Mouse (Mus musculus) cerebellum, adult 11-12 months (tissue): ENCODE measurements at regions not wholly inside any gene's neighbourhood (a gene's known extent, or its start where the extent isn't known, plus 50 kb on each side); places are given as distances from the start of the nearest gene placed in this dataset.

Experiments
- DNase-seq: peaks from one replicate; pipeline ENCODE4 v3.0.0; 2022

GRCm38 (mm10) chr13:31168854-31169253 is 194.8 kb downstream of the Gm5447 start:
- no peak for DNase-seq

- DNase-seq: no peak
These were observed 197.7 kb downstream of the Gm5447 start for GRCm38 (mm10) chr13:31171751-31172150.

GRCm38 (mm10) chr13:31172580-31172979 is 198.6 kb downstream of the Gm5447 start:
- DNase-seq: no peak

GRCm38 (mm10) chr13:31177999-31178783 is 204.2 kb downstream of the Gm5447 start:
- DNase-seq: no peak

GRCm38 (mm10) chr13:31178964-31179363 is 205.0 kb downstream of the Gm5447 start:
- no peak for DNase-seq

- peak; percentile 34 for DNase-seq
These were observed 205.5 kb downstream of the Gm5447 start for GRCm38 (mm10) chr13:31179407-31180001.

GRCm38 (mm10) chr13:31181530-31181929 is 207.5 kb downstream of the Gm5447 start:
- no peak for DNase-seq

GRCm38 (mm10) chr13:31184845-31185834 is 211.1 kb downstream of the Gm5447 start:
- DNase-seq: no peak

- no peak for DNase-seq
These were observed 213.0 kb downstream of the Gm5447 start for GRCm38 (mm10) chr13:31186805-31187589.

- no peak for DNase-seq
These were observed 215.1 kb downstream of the Gm5447 start for GRCm38 (mm10) chr13:31189116-31189515.

- no peak for DNase-seq
These were observed 216.0 kb downstream of the Gm5447 start for GRCm38 (mm10) chr13:31190036-31190435.

- DNase-seq: no peak
These were observed 217.5 kb downstream of the Gm5447 start for GRCm38 (mm10) chr13:31191344-31192139.

- no peak for DNase-seq
These were observed 221.0 kb downstream of the Gm5447 start for GRCm38 (mm10) chr13:31194971-31195370.

- DNase-seq: no peak
These were observed 222.5 kb downstream of the Gm5447 start for GRCm38 (mm10) chr13:31196546-31196945.

GRCm38 (mm10) chr13:31197593-31197992 is 223.6 kb downstream of the Gm5447 start:
- no peak for DNase-seq

GRCm38 (mm10) chr13:31199384-31199783 is 225.4 kb downstream of the Gm5447 start:
- no peak for DNase-seq

GRCm38 (mm10) chr13:31204068-31204467 is 230.1 kb downstream of the Gm5447 start:
- no peak for DNase-seq

- no peak for DNase-seq
These were observed 232.4 kb downstream of the Gm5447 start for GRCm38 (mm10) chr13:31206381-31206780.

- no peak for DNase-seq
These were observed 233.7 kb downstream of the Gm5447 start for GRCm38 (mm10) chr13:31207709-31208108.

- no peak for DNase-seq
These were observed 249.0 kb downstream of the Gm5447 start for GRCm38 (mm10) chr13:31223016-31223415.

GRCm38 (mm10) chr13:31240546-31240945 is 266.5 kb downstream of the Gm5447 start:
- no peak for DNase-seq

- no peak for DNase-seq
These were observed 275.0 kb downstream of the Gm5447 start for GRCm38 (mm10) chr13:31248996-31249395.
